Mouse (Mus musculus): Measurements from ENCODE around the gene Rbp7. TPM values are rescaled to one million over a fixed set of nuclear protein-coding genes. Genes with fewer than 3 reads are reported as not detected.
"Not testable (repeated sequence)": the region's sequence is repeated elsewhere in the genome, so short reads cannot be mapped to it uniquely, and the experiment has no call there.

Rbp7 gene
- polyA plus RNA-seq, 1 experiment from 2014 or later, result 1.3 TPM

DNA sequence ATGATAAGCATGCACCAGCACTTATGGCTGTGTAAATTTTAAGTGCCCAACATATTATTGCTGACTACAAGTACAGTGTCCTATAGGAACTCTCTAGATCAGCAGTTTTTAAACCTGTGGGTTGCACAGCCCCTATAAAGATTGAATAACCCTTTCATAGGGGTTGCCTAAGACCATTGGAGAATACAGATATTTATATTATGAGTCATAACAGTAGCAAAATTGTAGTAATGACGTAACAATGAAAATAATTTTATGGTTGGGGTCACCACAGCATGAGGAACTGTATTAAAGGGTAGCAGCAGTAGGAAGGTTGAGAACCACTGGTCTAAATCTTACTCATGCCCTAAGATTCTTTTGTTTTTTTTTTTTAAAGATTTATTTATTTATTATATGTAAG is 4.6 kb upstream of the Rbp7 start:
- H3K27ac ChIP-seq, result no peak overlapping the region
- no peaks in the 10 kb centered on the region for H3K9me3 ChIP-seq (replicated peaks; ENCODE audit: low read length)
- no peak overlapping the region for H3K4me3 ChIP-seq (replicated peaks; ENCODE audit: low read depth, low read length)
- ATAC-seq (replicated peaks; ENCODE audit: low FRiP score, low read depth) (no peak), DNase-seq (ENCODE audit: low spot score) (no peak)
- no peak overlapping the region for H3K4me2 ChIP-seq (ENCODE audit: low read length)
- H3K4me1 ChIP-seq (replicated peaks; ENCODE audit: insufficient read depth, low read length), result no peaks in the 10 kb centered on the region
- H3K36me3 ChIP-seq (ENCODE audit: insufficient read depth, low read length), result no peaks in the 10 kb centered on the region
- 76% methylated on average over 1 of the region's 1 CpGs for WGBS
- no peak for TF ChIP-seq CTCF (IDR thresholded peaks at IDR 0.05; ENCODE audit: low read depth)
- no peaks in the 10 kb centered on the region for H3K27me3 ChIP-seq (ENCODE audit: insufficient read depth, low read length)
- H3K9ac ChIP-seq (ENCODE audit: low read depth, low read length), result no peak overlapping the region

DNA sequence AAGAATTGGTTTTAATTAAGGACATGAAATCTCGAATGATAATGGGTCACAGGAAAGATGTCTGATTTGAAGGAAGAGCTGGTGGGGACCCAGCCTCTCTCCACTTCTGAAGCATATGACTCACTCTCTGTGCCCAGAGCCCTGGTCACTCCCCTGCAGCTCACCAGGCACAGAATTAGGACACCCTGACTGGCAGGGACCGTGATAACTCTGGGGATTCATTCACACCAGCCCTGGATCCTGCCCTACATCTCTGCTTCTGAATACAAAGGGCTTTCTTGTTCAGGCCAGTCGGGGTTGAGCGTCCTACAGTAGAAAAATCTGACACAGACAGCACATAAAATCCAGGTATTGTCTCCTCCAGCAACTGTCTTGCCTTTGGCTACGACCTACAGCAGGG is 3.7 kb upstream of the Rbp7 start:
- H3K9ac ChIP-seq (ENCODE audit: low read depth, low read length), result no peak overlapping the region
- H3K4me2 ChIP-seq (ENCODE audit: low read length), result no peak overlapping the region
- no peak overlapping the region for H3K4me3 ChIP-seq (replicated peaks; ENCODE audit: low read depth, low read length)
- TF ChIP-seq CTCF (IDR thresholded peaks at IDR 0.05; ENCODE audit: low read depth), result no peak
- no peaks in the 10 kb centered on the region for H3K9me3 ChIP-seq (replicated peaks; ENCODE audit: low read length)
- H3K27ac ChIP-seq, result no peak overlapping the region
- ATAC-seq (replicated peaks; ENCODE audit: low FRiP score, low read depth), result no peak
- 82% methylated on average over 5 of the region's 5 CpGs for WGBS
- no peaks in the 10 kb centered on the region for H3K4me1 ChIP-seq (replicated peaks; ENCODE audit: insufficient read depth, low read length)
- H3K27me3 ChIP-seq (ENCODE audit: insufficient read depth, low read length), result no peaks in the 10 kb centered on the region
- no peak for DNase-seq (ENCODE audit: low spot score)
- no peaks in the 10 kb centered on the region for H3K36me3 ChIP-seq (ENCODE audit: insufficient read depth, low read length)

DNA sequence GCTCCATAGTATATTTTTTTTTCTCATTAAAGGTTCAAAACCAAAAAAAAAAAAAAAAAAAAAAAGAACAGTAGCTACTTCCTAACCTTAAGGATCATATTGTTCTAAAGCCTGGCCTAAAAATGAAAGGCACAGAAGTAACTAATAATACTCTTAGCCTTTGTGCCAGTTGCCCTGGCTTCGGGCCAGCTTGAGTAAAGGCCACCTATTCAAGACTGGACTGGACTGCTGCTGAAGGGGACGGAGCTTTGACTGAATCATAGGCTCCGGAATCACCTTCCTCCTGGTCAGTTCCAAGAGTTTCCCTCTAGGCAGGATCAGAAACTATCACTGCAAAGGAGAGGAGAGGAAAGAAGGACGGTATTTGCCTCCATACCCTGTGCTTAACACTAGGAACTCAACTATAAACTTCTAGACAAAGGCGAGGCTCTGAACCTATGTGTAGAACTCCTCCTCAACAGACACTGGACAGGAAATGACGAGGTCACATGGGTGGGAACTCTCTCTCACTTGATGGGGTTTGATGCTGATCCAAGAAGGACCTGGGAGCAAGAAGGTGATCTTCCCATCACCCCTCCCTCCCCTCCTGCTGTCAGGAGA is 3.2 kb upstream of the Rbp7 start:
- ATAC-seq (replicated peaks; ENCODE audit: low FRiP score, low read depth) (no peak), DNase-seq (ENCODE audit: low spot score) (no peak)
- H3K4me3 ChIP-seq (replicated peaks; ENCODE audit: low read depth, low read length), result no peak overlapping the region
- H3K36me3 ChIP-seq (ENCODE audit: insufficient read depth, low read length), result no peaks in the 10 kb centered on the region
- TF ChIP-seq CTCF (IDR thresholded peaks at IDR 0.05; ENCODE audit: low read depth), result no peak
- no peaks in the 10 kb centered on the region for H3K9me3 ChIP-seq (replicated peaks; ENCODE audit: low read length)
- H3K27me3 ChIP-seq (ENCODE audit: insufficient read depth, low read length), result no peaks in the 10 kb centered on the region
- no peak overlapping the region for H3K4me2 ChIP-seq (ENCODE audit: low read length)
- no peak overlapping the region for H3K27ac ChIP-seq
- no peaks in the 10 kb centered on the region for H3K4me1 ChIP-seq (replicated peaks; ENCODE audit: insufficient read depth, low read length)
- H3K9ac ChIP-seq (ENCODE audit: low read depth, low read length), result no peak overlapping the region
- WGBS, result 67% methylated on average over 6 of the region's 6 CpGs

DNA sequence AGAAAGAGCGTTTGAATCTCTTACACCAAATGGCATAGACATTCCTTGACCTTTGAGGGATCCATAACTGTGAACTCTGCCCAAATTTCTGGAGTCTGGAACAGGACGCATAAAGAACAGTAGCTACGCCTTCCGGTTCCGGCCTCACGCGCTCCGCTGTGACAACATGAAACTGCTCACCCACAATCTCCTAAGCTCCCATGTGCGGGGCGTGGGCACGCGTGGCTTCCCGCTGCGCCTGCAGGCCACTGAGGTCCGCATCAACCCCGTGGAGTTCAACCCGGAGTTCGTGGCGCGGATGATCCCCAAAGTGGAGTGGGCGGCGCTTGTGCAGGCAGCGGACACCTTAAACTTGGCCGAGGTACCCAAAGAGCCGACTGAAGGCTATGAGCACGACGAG is 2.4 kb upstream of the Rbp7 start:
- not testable (repeated sequence) for ATAC-seq (replicated peaks; ENCODE audit: low FRiP score, low read depth); H3K9ac ChIP-seq (ENCODE audit: low read depth, low read length); H3K9me3 ChIP-seq (replicated peaks; ENCODE audit: low read length); H3K4me3 ChIP-seq (replicated peaks; ENCODE audit: low read depth, low read length); H3K27me3 ChIP-seq (ENCODE audit: insufficient read depth, low read length); H3K4me1 ChIP-seq (replicated peaks; ENCODE audit: insufficient read depth, low read length); H3K4me2 ChIP-seq (ENCODE audit: low read length); DNase-seq (ENCODE audit: low spot score); H3K27ac ChIP-seq; H3K36me3 ChIP-seq (ENCODE audit: insufficient read depth, low read length)
- 87% methylated on average over 27 of the region's 27 CpGs for WGBS

DNA sequence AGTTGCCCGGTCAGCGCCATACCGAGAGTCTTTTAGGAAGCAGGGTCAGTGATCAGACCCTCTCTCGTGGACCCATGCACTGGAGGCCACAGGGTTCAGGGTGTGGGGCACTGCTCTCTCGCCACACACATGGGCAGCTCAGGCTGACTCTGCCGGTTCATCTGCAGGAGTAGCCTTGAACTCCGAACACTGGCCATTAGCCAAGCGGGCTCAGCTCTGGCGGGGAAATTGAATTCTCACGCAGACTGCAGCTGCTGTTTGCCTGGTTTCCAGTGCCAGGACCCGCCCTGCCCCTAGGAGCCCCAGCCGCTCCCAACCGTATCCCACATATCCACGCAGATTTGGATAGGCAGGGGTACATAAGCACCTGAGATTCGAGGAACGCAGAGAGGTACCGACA is 515 bp downstream of the Rbp7 start:
- Histone ChIP-seq H3K36me3 (ENCODE audit: insufficient read depth, low read length) (no peaks in the 10 kb centered on the region), H3K27ac (no peak overlapping the region), H3K4me2 (ENCODE audit: low read length) (no peak overlapping the region), H3K9ac (ENCODE audit: low read depth, low read length) (no peak overlapping the region), H3K9me3 (replicated peaks; ENCODE audit: low read length) (no peaks in the 10 kb centered on the region), H3K27me3 (ENCODE audit: insufficient read depth, low read length) (no peaks in the 10 kb centered on the region), H3K4me1 (replicated peaks; ENCODE audit: insufficient read depth, low read length) (no peaks in the 10 kb centered on the region), H3K4me3 (replicated peaks; ENCODE audit: low read depth, low read length) (no peak overlapping the region)
- WGBS, result 84% methylated on average over 17 of the region's 17 CpGs
- ATAC-seq (replicated peaks; ENCODE audit: low FRiP score, low read depth) (no peak), DNase-seq (ENCODE audit: low spot score) (no peak)
- TF ChIP-seq CTCF (IDR thresholded peaks at IDR 0.05; ENCODE audit: low read depth), result no peak

DNA sequence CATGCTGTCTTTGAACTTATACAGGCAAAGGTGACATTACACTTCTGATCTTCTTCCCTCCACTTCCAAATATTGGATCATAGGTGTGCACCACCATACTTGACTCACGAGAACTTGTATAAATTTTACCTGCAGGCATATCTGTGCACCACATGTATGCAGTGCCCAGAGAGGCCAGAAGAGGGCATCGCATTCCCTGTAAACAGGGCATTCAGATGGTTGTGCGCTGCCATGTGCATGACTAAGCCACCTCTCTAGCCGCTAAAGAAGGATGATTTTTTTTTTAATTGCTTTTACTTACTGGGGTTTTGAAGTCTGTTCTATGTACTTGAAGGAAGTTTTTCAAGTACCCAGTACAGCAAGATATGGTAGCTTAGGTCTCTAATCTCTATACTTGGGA is 1.1 kb downstream of the Rbp7 start:
- peak; percentile 37 for DNase-seq (ENCODE audit: low spot score)
- Histone ChIP-seq H3K27me3 (ENCODE audit: insufficient read depth, low read length) (no peaks in the 10 kb centered on the region), H3K36me3 (ENCODE audit: insufficient read depth, low read length) (no peaks in the 10 kb centered on the region), H3K4me2 (ENCODE audit: low read length) (no peak overlapping the region), H3K4me3 (replicated peaks; ENCODE audit: low read depth, low read length) (no peak overlapping the region), H3K4me1 (replicated peaks; ENCODE audit: insufficient read depth, low read length) (no peaks in the 10 kb centered on the region), H3K27ac (no peak overlapping the region), H3K9ac (ENCODE audit: low read depth, low read length) (no peak overlapping the region), H3K9me3 (replicated peaks; ENCODE audit: low read length) (no peaks in the 10 kb centered on the region)
- 87% methylated on average over 4 of the region's 4 CpGs for WGBS
- no peak for ATAC-seq (replicated peaks; ENCODE audit: low FRiP score, low read depth)
- TF ChIP-seq CTCF (IDR thresholded peaks at IDR 0.05; ENCODE audit: low read depth), result peak; percentile 62

DNA sequence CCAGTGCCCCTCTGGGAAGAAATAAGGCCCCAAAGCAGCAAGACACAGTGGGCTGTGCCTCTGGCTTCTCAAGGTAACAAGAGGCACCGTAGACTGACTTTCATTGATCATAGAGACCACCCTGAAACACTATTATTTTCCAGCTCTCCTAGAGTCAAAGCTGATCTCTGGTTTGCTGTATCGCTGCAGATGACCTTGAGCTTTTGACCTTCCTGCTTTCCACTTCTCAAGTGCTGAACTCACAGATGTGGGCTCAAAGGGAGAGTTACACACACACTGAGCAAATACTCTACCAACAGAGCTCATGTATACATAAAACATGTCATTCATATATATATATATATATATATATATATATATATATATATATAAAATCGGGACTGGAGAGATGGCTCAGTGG is 4.1 kb downstream of the Rbp7 start:
- no peaks in the 10 kb centered on the region for H3K36me3 ChIP-seq (ENCODE audit: insufficient read depth, low read length)
- H3K4me3 ChIP-seq (replicated peaks; ENCODE audit: low read depth, low read length), result no peak overlapping the region
- no peaks in the 10 kb centered on the region for H3K27me3 ChIP-seq (ENCODE audit: insufficient read depth, low read length)
- WGBS, result 72% methylated on average over 3 of the region's 3 CpGs
- DNase-seq (ENCODE audit: low spot score) (no peak), ATAC-seq (replicated peaks; ENCODE audit: low FRiP score, low read depth) (no peak)
- 0 out of 2 replicates have a peak, but pooled peaks cover 3% of the 10 kb centered on the region for H3K4me1 ChIP-seq (replicated peaks; ENCODE audit: insufficient read depth, low read length)
- H3K4me2 ChIP-seq (ENCODE audit: low read length), result no peak overlapping the region
- no peaks in the 10 kb centered on the region for H3K9me3 ChIP-seq (replicated peaks; ENCODE audit: low read length)
- H3K27ac ChIP-seq, result no peak overlapping the region
- no peak for TF ChIP-seq CTCF (IDR thresholded peaks at IDR 0.05; ENCODE audit: low read depth)
- no peak overlapping the region for H3K9ac ChIP-seq (ENCODE audit: low read depth, low read length)

All from kidney, postnatal 0 days (tissue).